Mouse (Mus musculus) neural tube, embryonic 12.5 days (tissue): Measurements from ENCODE around the gene Akr7a5. TPM values are rescaled to one million over a fixed set of nuclear protein-coding genes. Genes with fewer than 3 reads are reported as not detected.

Experiments
- ATAC-seq: fragments of 200-750 bp; cut with Nextera tagmentation; 2 replicates; pipeline ENCODE4 v1.8.0; 2017; ENCODE audit warnings: low read depth, mild to moderate bottlenecking, moderate TSS enrichment, moderate library complexity; ENCODE audit not compliant: low FRiP score
- H3K27ac ChIP-seq: fragments of 300-500 bp; sonication (generic); 2 replicates; pipeline ENCODE4 v1.5.1; 2016
- H3K27me3 ChIP-seq: fragments of 300-500 bp; sonication (generic); replicated peaks from 2 replicates; pipeline ENCODE4 v1.6.1; 2016; ENCODE audit warnings: mild to moderate bottlenecking
- H3K36me3 ChIP-seq: fragments of 300-500 bp; sonication (generic); 2 replicates; pipeline ENCODE4 v1.6.1; 2016; ENCODE audit warnings: mild to moderate bottlenecking
- H3K4me1 ChIP-seq: fragments of 300-500 bp; sonication (generic); 2 replicates; pipeline ENCODE4 v1.6.1; 2016
- H3K4me2 ChIP-seq: fragments of 300-500 bp; sonication (generic); replicated peaks from 2 replicates; pipeline ENCODE4 v1.6.1; 2016; ENCODE audit warnings: mild to moderate bottlenecking
- H3K4me3 ChIP-seq: fragments of 300-500 bp; sonication (generic); 2 replicates; pipeline ENCODE4 v1.5.1; 2016
- H3K9ac ChIP-seq: fragments of 300-500 bp; sonication (generic); 2 replicates; pipeline ENCODE4 v1.6.1; 2016; ENCODE audit warnings: mild to moderate bottlenecking
- H3K9me3 ChIP-seq: fragments of 300-500 bp; sonication (generic); 2 replicates; pipeline ENCODE4 v1.6.1; 2016; ENCODE audit warnings: mild to moderate bottlenecking
- WGBS: fragments of 180-500 bp; shearing (Covaris S2); methylation state at CpG from one replicate; pipeline ENCODE4 v1.1.7; 2016; 5-methylcytosine and 5-hydroxymethylcytosine counted together
- polyA plus RNA-seq: library from polyadenylated mRNA; unstranded; fragments of >200 nt; fragmentation: Nextera tagmentation; extraction: Ambion mirVana; gene quantifications from 2 replicates; pipeline ENCODE4 v1.2.1, GENCODE M21; 2016

The Akr7a5 gene
- polyA plus RNA-seq, 1 experiment from 2014 or later = 62.8 TPM

GRCm38 (mm10) chr4:139305521-139305920 is 5.0 kb upstream of the Akr7a5 start:
- Histone ChIP-seq H3K9me3 (no peaks in the 10 kb centered on the region), H3K9ac (no peak overlapping the region)
- 95% methylated on average over 3 of the region's 3 CpGs for WGBS

DNA sequence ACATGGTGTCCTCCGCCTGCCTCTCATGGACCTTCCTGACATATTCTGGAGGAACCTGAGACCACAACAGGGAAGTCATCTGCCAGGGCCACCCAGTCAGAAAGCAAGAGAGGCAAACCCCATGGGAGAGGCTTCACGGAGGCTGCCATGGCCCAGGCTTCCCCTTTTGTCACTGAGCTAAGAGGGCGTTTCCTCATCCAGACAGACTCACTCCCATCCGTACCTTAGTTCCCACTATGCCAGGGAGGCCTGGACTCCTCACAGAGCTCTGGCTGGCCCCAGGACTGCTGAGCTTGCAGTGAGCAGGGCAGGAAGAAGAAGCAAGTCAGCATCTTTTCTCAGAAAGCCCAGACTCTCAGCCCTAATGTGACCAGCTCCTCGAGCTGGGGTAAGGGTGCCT is 2.6 kb upstream of the Akr7a5 start:
- Histone ChIP-seq H3K36me3 (peaks cover 15% of the 10 kb centered on the region), H3K4me1 (peaks cover 20% of the 10 kb centered on the region), H3K27me3 (no peaks in the 10 kb centered on the region), H3K9ac (no peak overlapping the region), H3K4me3 (no peak overlapping the region), H3K27ac (no peak overlapping the region), H3K9me3 (no peaks in the 10 kb centered on the region), H3K4me2 (no peak overlapping the region)
- no peak for ATAC-seq
- WGBS = 89% methylated on average over 5 of the region's 5 CpGs

More at GRCm38 (mm10) chr4:139305521-139305920, 5.0 kb upstream of the Akr7a5 start:
- no peaks in the 10 kb centered on the region for H3K27me3 ChIP-seq
- peaks cover 9% of the 10 kb centered on the region for H3K4me1 ChIP-seq
- no peak overlapping the region for H3K4me2 ChIP-seq
- no peak for ATAC-seq
- peaks cover 35% of the 10 kb centered on the region for H3K36me3 ChIP-seq
- H3K27ac ChIP-seq = no peak overlapping the region
- H3K4me3 ChIP-seq = no peak overlapping the region

- H3K27me3 ChIP-seq = no peaks in the 10 kb centered on the region
- peaks cover 20% of the 10 kb centered on the region for H3K4me1 ChIP-seq
- H3K27ac ChIP-seq = no peak overlapping the region
- H3K36me3 ChIP-seq = peaks cover 18% of the 10 kb centered on the region
- H3K4me2 ChIP-seq = peak overlapping the region; percentile 99
- H3K9me3 ChIP-seq = no peaks in the 10 kb centered on the region
- peak overlapping the region; percentile 90 for H3K4me3 ChIP-seq
- H3K9ac ChIP-seq = peak overlapping the region; percentile 90
- no peak for ATAC-seq
- 20% methylated on average over 6 of the region's 6 CpGs for WGBS
Observed at GRCm38 (mm10) chr4:139309651-139310050, 893 bp upstream of the Akr7a5 start.

DNA sequence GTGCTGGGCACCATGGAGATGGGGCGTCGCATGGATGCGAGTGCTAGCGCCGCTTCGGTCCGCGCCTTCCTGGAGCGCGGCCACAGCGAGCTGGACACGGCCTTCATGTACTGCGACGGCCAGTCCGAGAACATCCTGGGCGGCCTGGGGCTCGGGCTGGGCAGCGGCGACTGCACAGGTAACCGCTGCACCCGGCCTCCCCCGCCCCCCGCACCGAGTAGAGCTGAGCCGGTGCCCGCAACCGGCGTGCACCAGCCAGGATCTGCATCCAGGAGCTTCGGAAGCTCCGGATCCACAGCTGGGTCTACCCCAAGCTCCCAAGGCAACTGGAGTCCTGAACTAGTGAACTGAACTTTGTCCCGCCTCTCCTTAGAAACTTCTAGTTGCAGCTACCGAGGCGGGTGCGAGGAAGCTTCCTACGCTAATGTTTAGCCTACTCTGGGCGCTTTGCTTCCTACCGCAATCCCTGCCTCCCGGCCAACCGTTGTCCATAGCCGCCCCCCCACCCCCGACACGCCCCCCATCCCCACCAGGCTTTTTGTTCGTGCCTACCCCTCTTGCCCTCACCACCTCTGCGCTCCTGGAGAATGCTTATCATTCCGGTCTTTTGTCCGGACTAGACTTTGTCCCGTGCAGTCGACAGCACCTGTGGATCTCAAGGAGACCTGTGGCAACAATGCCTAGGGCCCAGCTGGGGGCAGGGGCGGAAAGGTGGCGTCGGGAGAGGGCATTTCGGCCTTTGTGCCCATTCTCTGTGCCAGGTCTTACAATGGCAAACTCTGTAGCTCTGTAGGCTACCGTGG is 556 bp downstream of the Akr7a5 start:
- peak overlapping the region; percentile 42; the same call in 1 of the 2 replicates for H3K27ac ChIP-seq
- peak; percentile 26 for ATAC-seq

DNA sequence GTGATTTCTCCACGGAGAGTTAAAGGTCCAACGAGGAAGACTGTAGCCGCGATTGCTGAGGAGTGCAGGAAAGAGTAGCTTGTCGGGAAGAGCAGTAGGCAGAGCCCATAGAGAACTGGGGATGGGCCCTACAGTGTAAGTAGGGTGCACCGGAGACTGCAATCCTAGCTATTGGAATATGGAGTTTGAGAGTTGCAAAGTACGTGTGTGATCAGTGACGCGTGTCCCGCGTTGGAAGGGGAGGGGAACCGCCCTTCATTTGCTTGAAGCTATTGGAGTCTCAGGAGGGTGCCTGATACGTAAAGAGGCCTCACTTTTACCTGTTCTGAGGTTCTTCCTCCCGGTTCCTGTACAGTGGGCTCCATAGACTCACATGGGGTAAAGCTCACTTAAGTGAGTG is 1.2 kb downstream of the Akr7a5 start:
- ATAC-seq = no peak
- no peak overlapping the region for H3K27ac ChIP-seq
- peaks cover 16% of the 10 kb centered on the region; the same call in 1 of the 2 replicates for H3K36me3 ChIP-seq
- H3K9ac ChIP-seq = peak overlapping the region; percentile 90
- no peaks in the 10 kb centered on the region for H3K27me3 ChIP-seq
- no peaks in the 10 kb centered on the region for H3K9me3 ChIP-seq
- H3K4me2 ChIP-seq = peak overlapping the region; percentile 99
- WGBS = 27% methylated on average over 14 of the region's 14 CpGs
- H3K4me3 ChIP-seq = peak overlapping the region; percentile 90
- peaks cover 20% of the 10 kb centered on the region for H3K4me1 ChIP-seq

More for the DNA sequence above, 556 bp downstream of the Akr7a5 start:
- H3K4me2 ChIP-seq = peak overlapping the region; percentile 99
- WGBS = under 1% methylated on average over 53 of the region's 53 CpGs
- H3K36me3 ChIP-seq = peaks cover 21% of the 10 kb centered on the region
- no peaks in the 10 kb centered on the region for H3K9me3 ChIP-seq
- peaks cover 20% of the 10 kb centered on the region for H3K4me1 ChIP-seq
- H3K9ac ChIP-seq = peak overlapping the region; percentile 90
- peak overlapping the region; percentile 90 for H3K4me3 ChIP-seq
- no peaks in the 10 kb centered on the region for H3K27me3 ChIP-seq

DNA sequence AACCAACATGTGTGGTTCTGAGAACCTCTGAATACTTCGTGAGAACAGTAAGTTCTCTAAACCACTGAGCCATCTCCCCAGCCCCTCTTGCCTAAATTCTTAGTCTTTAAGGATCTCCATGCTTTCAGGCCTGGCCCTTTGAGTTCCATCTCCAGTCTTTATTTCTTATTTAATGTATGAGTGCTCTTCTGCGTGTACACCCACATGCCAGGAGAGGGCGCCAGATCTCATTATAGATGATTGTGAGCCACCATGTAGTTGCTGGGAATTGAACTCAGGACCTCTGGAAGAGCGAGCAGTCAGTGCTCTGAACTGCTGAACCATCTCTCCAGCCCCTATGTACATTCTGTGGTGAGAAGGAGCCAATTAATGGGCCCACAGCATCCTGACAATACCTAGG is 2.1 kb downstream of the Akr7a5 start:
- no peaks in the 10 kb centered on the region for H3K27me3 ChIP-seq
- no peak overlapping the region for H3K4me3 ChIP-seq
- 66% methylated on average over 4 of the region's 4 CpGs for WGBS
- H3K36me3 ChIP-seq = peaks cover 22% of the 10 kb centered on the region
- no peak overlapping the region for H3K4me2 ChIP-seq
- no peak for ATAC-seq
- H3K4me1 ChIP-seq = peaks cover 20% of the 10 kb centered on the region
- no peak overlapping the region for H3K9ac ChIP-seq
- no peak overlapping the region for H3K27ac ChIP-seq
- no peaks in the 10 kb centered on the region for H3K9me3 ChIP-seq

- H3K9ac ChIP-seq = no peak overlapping the region
- no peaks in the 10 kb centered on the region for H3K4me1 ChIP-seq
- 94% methylated on average over 11 of the region's 11 CpGs for WGBS
- H3K36me3 ChIP-seq = peaks cover 34% of the 10 kb centered on the region
- H3K9me3 ChIP-seq = no peaks in the 10 kb centered on the region
- ATAC-seq = no peak
- no peak overlapping the region for H3K4me3 ChIP-seq
- H3K27ac ChIP-seq = no peak overlapping the region
- no peaks in the 10 kb centered on the region for H3K27me3 ChIP-seq
- H3K4me2 ChIP-seq = no peak overlapping the region
Observed at GRCm38 (mm10) chr4:139318449-139318848, 7.9 kb downstream of the Akr7a5 start.

GRCm38 (mm10) chr4:139319740-139320139 is 9.2 kb downstream of the Akr7a5 start:
- H3K4me2 ChIP-seq = no peak overlapping the region
- no peak for ATAC-seq

DNA sequence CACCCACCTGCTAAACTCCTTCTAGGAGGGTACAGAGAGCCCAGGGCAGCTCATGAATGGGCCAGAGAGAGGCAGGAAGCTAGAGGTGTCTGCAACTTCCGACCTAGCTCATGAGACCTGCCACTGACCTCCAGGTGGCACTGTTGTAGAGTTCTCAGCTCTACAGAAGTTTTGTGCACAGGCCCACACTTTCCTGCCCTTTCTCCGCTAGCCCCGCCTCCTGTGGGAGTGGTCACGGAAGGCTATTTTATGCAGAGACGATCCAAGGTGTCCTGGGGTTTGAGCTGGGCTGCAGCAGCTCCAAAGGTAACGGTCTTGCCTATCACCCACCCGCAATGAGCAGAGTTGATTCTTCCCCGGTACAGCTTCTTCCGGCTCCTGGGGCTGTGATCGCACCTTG is 20.1 kb downstream of the Akr7a5 start:
- H3K4me3 ChIP-seq = no peak overlapping the region
- no peak for ATAC-seq
- H3K27ac ChIP-seq = no peak overlapping the region
- H3K9ac ChIP-seq = no peak overlapping the region
- no peaks in the 10 kb centered on the region for H3K9me3 ChIP-seq
- WGBS = 7% methylated on average over 10 of the region's 10 CpGs
- H3K27me3 ChIP-seq = no peaks in the 10 kb centered on the region
- no peaks in the 10 kb centered on the region for H3K36me3 ChIP-seq
- peak overlapping the region; percentile 48 for H3K4me2 ChIP-seq
- no peaks in the 10 kb centered on the region for H3K4me1 ChIP-seq

More at GRCm38 (mm10) chr4:139319740-139320139, 9.2 kb downstream of the Akr7a5 start:
- H3K27ac ChIP-seq = no peak overlapping the region
- no peaks in the 10 kb centered on the region for H3K9me3 ChIP-seq
- no peak overlapping the region for H3K9ac ChIP-seq
- no peaks in the 10 kb centered on the region for H3K27me3 ChIP-seq
- no peaks in the 10 kb centered on the region for H3K4me1 ChIP-seq
- H3K4me3 ChIP-seq = no peak overlapping the region
- peaks cover 28% of the 10 kb centered on the region for H3K36me3 ChIP-seq
- WGBS = 94% methylated on average over 4 of the region's 4 CpGs

- ATAC-seq = no peak
- Histone ChIP-seq H3K27ac (no peak overlapping the region), H3K4me2 (no peak overlapping the region), H3K36me3 (no peaks in the 10 kb centered on the region), H3K4me1 (no peaks in the 10 kb centered on the region), H3K9me3 (no peaks in the 10 kb centered on the region), H3K9ac (no peak overlapping the region), H3K4me3 (no peak overlapping the region), H3K27me3 (peaks cover 6% of the 10 kb centered on the region)
- WGBS = 60% methylated on average over 8 of the region's 9 CpGs
Observed at GRCm38 (mm10) chr4:139334631-139335295, 24.2 kb downstream of the Akr7a5 start.

GRCm38 (mm10) chr4:139335507-139335906 is 25.0 kb downstream of the Akr7a5 start:
- Histone ChIP-seq H3K27ac (no peak overlapping the region), H3K9me3 (no peaks in the 10 kb centered on the region), H3K4me2 (no peak overlapping the region), H3K4me3 (no peak overlapping the region), H3K36me3 (no peaks in the 10 kb centered on the region), H3K9ac (no peak overlapping the region), H3K4me1 (no peaks in the 10 kb centered on the region), H3K27me3 (peaks cover 6% of the 10 kb centered on the region)
- no peak for ATAC-seq
- 77% methylated on average over 7 of the region's 7 CpGs for WGBS

DNA sequence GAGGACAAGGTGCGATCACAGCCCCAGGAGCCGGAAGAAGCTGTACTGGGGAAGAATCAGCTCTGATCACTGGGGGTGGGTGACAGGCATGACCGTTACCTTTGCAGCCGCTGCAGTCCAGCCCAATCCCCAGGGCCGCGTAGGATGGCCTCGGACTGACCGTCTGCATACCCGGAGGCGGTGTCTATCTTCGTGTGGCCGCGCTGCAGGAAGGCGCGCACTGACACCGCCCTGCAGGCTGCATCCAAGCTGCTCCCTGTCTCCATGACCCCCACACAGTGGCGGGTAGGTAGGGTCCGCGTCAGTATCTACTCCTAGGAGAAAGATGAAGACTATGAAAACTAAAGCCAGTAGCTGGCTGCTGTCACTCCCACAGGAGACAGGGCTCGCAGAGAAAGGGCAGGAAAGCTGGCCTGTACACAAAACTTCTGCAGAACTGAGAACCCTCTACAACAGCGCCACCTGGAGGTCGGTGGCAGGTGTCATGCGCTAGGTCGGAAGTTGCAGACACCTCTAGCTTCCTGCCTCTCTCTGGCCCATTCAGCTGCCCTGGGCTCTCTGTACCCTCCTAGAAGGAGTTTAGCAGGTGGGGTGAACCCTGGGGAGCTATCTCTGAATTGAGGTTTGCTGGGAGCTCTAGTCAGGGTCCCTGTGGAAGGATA is 26.4 kb downstream of the Akr7a5 start:
- peak overlapping the region; percentile 41 for H3K4me2 ChIP-seq
- WGBS = 29% methylated on average over 24 of the region's 24 CpGs
- no peaks in the 10 kb centered on the region for H3K9me3 ChIP-seq
- no peaks in the 10 kb centered on the region for H3K4me1 ChIP-seq
- H3K9ac ChIP-seq = no peak overlapping the region
- H3K27me3 ChIP-seq = peaks cover 6% of the 10 kb centered on the region
- H3K4me3 ChIP-seq = 0 out of 2 replicates have a peak overlapping the region, but pooled peaks have one; percentile 5
- no peak for ATAC-seq
- no peaks in the 10 kb centered on the region for H3K36me3 ChIP-seq
- no peak overlapping the region for H3K27ac ChIP-seq
